Mouse (Mus musculus): ENCODE data around the gene Ap3b2. TPM values are rescaled to one million over a fixed set of nuclear protein-coding genes. Genes with fewer than 3 reads are reported as not detected.
A peak's percentile ranks its signal among the peaks of the same experiment; 100 is the strongest.

The Ap3b2 gene
- polyA plus RNA-seq (2016; fragmentation: Nextera tagmentation; extraction: Ambion mirVana) = 7.6 and 10.9 TPM in 2 replicates

DNA sequence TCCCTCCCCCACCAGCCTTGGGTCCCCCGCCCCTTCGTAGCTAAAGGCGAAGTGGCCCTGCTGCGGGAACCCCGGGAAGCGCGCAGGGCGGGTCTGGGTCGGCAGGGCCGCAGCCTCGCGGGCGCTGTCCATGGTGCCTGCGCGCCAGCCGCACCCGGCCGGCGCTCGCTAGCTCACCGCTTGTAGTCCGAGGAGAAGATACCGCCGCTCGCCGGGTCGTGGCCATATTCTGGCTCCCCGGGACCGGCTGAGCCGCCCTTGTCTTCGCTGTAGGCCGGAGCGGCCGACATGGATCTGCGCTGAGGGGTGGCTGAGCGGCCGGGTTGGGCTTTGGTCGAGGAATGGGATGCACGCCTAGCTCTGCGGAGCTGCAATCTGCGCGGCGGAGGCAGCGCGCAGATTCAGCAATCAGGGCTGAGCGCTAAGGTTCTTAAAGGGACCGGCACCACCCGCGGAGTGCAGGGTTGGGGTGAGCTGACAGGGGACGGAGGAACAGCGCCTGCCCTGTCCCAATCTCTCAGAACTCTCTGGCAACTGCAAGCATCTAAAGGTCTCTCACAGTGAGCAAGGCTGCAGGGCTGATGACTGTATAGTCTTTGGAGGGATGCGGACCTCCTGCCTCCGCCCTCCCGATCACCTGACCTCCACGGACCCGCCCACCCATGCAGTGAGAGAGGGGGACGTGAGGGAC lies at the start of gene Ap3b2:
TSS of gene Ap3b2 (minus strand) at position 595 of the 691 bp plus-strand sequence.
- WGBS = under 1% methylated on average over 57 of the region's 57 CpGs
- peak; percentile 70 for ATAC-seq (ENCODE audit: insufficient number of reproducible peaks, insufficient read depth, low FRiP score, low TSS enrichment)
- Histone ChIP-seq H3K4me2 (replicated peaks) (peak within 1 kb of the TSS; percentile 66), H3K4me1 (peaks cover 12% of the 10 kb centered on the region), H3K9ac (0 out of 2 replicates have a peak within 1 kb of the TSS, but pooled peaks have one; percentile 8), H3K9me3 (no peaks in the 10 kb centered on the region), H3K4me3 (peak within 1 kb of the TSS; percentile 39), H3K27me3 (peaks cover 29% of the 10 kb centered on the region), H3K27ac (no peak within 1 kb of the TSS), H3K36me3 (no peaks in the 10 kb centered on the region)

- WGBS = 80% methylated on average over 8 of the region's 8 CpGs
Observed at GRCm38 (mm10) chr7:81542934-81543333, 49.2 kb upstream of the Ap3b2 start.

GRCm38 (mm10) chr7:81541924-81542524 lies 48.3 kb upstream of the Ap3b2 start:
- H3K27me3 ChIP-seq = no peaks in the 10 kb centered on the region
- no peak overlapping the region for H3K4me2 ChIP-seq (replicated peaks)
- H3K9me3 ChIP-seq = no peaks in the 10 kb centered on the region
- no peaks in the 10 kb centered on the region for H3K4me1 ChIP-seq
- 83% methylated on average over 7 of the region's 7 CpGs for WGBS
- ATAC-seq (ENCODE audit: insufficient number of reproducible peaks, insufficient read depth, low FRiP score, low TSS enrichment) = no peak
- no peak overlapping the region for H3K4me3 ChIP-seq
- no peak overlapping the region for H3K27ac ChIP-seq
- no peak overlapping the region for H3K9ac ChIP-seq
- H3K36me3 ChIP-seq = no peaks in the 10 kb centered on the region

More at GRCm38 (mm10) chr7:81542934-81543333, 49.2 kb upstream of the Ap3b2 start:
- H3K27ac ChIP-seq = no peak overlapping the region
- no peak overlapping the region for H3K4me2 ChIP-seq (replicated peaks)
- no peaks in the 10 kb centered on the region for H3K36me3 ChIP-seq
- H3K4me1 ChIP-seq = no peaks in the 10 kb centered on the region
- no peaks in the 10 kb centered on the region for H3K27me3 ChIP-seq
- no peak overlapping the region for H3K9ac ChIP-seq
- H3K9me3 ChIP-seq = no peaks in the 10 kb centered on the region
- ATAC-seq (ENCODE audit: insufficient number of reproducible peaks, insufficient read depth, low FRiP score, low TSS enrichment) = no peak
- H3K4me3 ChIP-seq = no peak overlapping the region

DNA sequence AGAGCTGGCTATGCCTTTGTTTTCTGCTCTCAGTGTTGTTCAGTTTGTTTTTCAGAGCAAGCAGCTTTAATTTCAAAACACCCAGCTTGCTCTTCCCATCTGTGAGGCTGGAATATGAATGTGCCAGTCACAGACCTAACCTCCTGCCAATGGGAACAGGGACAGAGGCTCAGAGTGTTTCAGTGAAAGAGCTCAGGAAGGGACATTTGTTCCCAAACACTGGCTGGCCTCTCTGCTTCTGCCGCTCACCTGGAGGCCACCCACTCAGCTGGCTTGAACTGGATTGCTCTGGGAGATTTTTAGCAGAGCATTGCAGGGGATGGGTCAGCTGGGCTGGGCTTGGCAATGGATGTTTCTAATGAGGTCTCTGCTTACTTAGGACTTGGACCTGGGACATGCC lies 47.3 kb upstream of the Ap3b2 start:
- Histone ChIP-seq H3K27ac (no peak overlapping the region), H3K4me1 (no peaks in the 10 kb centered on the region), H3K4me3 (no peak overlapping the region), H3K36me3 (no peaks in the 10 kb centered on the region), H3K9me3 (no peaks in the 10 kb centered on the region), H3K9ac (no peak overlapping the region), H3K4me2 (replicated peaks) (no peak overlapping the region), H3K27me3 (no peaks in the 10 kb centered on the region)
- no peak for ATAC-seq (ENCODE audit: insufficient number of reproducible peaks, insufficient read depth, low FRiP score, low TSS enrichment)
- WGBS = 54% methylated on average over 1 of the region's 1 CpGs

DNA sequence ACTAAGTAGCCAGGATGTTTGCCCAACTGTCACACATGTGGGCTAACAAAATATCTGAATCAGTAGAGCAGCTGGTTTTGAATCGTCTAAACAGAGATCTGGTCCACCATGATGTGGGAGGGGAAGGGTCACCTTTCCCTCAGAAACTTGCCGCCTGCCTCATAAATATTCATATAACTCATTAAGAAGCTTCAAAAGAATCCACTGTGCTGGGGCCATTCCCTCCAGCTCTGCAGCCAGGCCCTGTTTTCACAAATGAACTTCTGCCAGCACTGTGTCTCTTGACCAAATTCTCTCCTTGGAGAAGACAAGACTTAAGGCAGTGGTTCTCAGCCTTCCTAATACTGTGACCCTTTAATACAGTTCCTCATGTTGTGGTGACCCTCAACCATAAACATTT lies 45.8 kb upstream of the Ap3b2 start:
- WGBS = 43% methylated on average over 2 of the region's 2 CpGs
- ATAC-seq (ENCODE audit: insufficient number of reproducible peaks, insufficient read depth, low FRiP score, low TSS enrichment) = no peak
- H3K4me2 ChIP-seq (replicated peaks) = no peak overlapping the region

DNA sequence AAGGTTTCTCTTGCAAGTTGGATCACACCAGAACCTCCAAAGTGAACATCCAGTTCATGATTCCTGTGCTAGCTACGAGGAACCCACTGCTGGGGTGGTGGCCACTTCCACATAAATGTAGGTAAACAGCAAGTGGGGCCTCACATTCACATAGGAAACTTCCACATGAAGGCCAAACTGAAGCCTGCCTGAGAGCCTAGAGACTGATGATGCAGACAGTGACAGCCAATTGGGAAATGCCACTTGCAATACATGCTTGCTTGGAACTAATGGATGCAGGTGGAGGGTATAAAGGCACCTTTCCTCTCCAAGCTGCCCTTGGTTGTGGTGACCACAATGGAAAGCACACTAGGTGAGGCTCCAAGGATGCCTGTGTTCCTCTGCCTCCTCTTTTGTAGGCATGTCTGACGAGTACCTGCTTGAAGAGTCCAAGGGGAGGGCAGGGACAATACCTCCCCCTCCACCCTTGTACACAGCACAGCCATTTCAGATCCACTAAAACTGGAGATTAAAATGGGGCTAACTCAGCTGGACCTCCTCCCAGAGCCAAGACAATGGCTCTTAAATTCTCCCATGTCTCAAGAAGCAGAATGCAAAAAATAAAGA lies 44.4 kb upstream of the Ap3b2 start:
- WGBS = 81% methylated on average over 2 of the region's 2 CpGs
- ATAC-seq (ENCODE audit: insufficient number of reproducible peaks, insufficient read depth, low FRiP score, low TSS enrichment) = no peak

More for the DNA sequence above, 45.8 kb upstream of the Ap3b2 start:
- no peak overlapping the region for H3K27ac ChIP-seq
- no peaks in the 10 kb centered on the region for H3K4me1 ChIP-seq
- H3K36me3 ChIP-seq = peaks cover 11% of the 10 kb centered on the region
- H3K27me3 ChIP-seq = no peaks in the 10 kb centered on the region
- H3K9me3 ChIP-seq = no peaks in the 10 kb centered on the region
- no peak overlapping the region for H3K4me3 ChIP-seq
- H3K9ac ChIP-seq = no peak overlapping the region

DNA sequence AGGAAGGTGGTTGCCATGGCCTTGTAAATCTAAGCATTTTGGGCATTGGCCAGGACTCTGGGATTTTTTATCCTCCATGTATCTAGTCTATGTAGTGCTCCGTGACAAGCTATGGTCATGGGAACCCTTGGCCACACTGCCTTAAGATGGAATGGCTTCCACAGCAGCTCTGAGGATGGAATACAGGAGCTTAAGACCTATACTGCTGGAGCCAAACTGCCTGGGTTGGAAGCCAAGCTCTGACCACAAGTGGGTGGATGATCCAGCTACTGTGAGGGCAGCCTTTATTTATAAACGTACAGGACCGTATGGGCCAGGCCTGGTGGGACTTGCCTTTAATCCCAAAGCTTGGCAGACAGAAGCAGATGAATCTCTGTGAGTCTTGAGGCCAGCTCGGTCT lies 42.8 kb upstream of the Ap3b2 start:
- Histone ChIP-seq H3K27me3 (no peaks in the 10 kb centered on the region), H3K36me3 (peaks cover 41% of the 10 kb centered on the region), H3K9me3 (0 out of 2 replicates have a peak, but pooled peaks cover 5% of the 10 kb centered on the region), H3K9ac (no peak overlapping the region), H3K4me3 (no peak overlapping the region), H3K27ac (no peak overlapping the region), H3K4me1 (no peaks in the 10 kb centered on the region), H3K4me2 (replicated peaks) (no peak overlapping the region)
- WGBS = 88% methylated on average over 4 of the region's 4 CpGs
- no peak for ATAC-seq (ENCODE audit: insufficient number of reproducible peaks, insufficient read depth, low FRiP score, low TSS enrichment)

More for the DNA sequence above, 44.4 kb upstream of the Ap3b2 start:
- Histone ChIP-seq H3K36me3 (peaks cover 24% of the 10 kb centered on the region), H3K4me3 (no peak overlapping the region), H3K27ac (no peak overlapping the region), H3K9ac (no peak overlapping the region), H3K4me1 (no peaks in the 10 kb centered on the region), H3K4me2 (replicated peaks) (no peak overlapping the region), H3K9me3 (0 out of 2 replicates have a peak, but pooled peaks cover 3% of the 10 kb centered on the region), H3K27me3 (no peaks in the 10 kb centered on the region)

DNA sequence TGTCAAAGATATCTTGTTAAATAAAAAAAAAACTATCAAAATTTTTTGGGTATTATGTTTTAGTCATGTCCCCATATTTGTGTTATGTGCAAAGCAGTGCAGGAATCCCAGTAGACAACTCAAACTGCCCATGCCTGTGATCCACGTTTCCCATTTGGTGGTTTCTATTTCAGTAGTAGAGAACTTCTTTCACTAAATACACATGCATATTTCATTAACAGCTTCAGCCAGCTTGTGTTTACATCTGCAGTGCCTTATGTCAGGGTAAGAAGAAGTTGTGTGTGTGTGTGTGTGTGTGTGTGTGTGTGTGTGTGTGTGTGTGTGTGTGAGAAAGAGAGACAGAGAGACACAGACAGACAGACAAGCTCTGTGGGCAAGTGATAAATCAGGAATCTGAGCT lies 37.7 kb upstream of the Ap3b2 start:
- Histone ChIP-seq H3K4me3 (no peak overlapping the region), H3K4me1 (no peaks in the 10 kb centered on the region), H3K4me2 (replicated peaks) (no peak overlapping the region), H3K9me3 (0 out of 2 replicates have a peak, but pooled peaks cover 5% of the 10 kb centered on the region), H3K36me3 (peaks cover 76% of the 10 kb centered on the region), H3K27ac (no peak overlapping the region), H3K9ac (no peak overlapping the region), H3K27me3 (no peaks in the 10 kb centered on the region)
- no peak for ATAC-seq (ENCODE audit: insufficient number of reproducible peaks, insufficient read depth, low FRiP score, low TSS enrichment)
- WGBS = 76% methylated on average over 1 of the region's 1 CpGs

DNA sequence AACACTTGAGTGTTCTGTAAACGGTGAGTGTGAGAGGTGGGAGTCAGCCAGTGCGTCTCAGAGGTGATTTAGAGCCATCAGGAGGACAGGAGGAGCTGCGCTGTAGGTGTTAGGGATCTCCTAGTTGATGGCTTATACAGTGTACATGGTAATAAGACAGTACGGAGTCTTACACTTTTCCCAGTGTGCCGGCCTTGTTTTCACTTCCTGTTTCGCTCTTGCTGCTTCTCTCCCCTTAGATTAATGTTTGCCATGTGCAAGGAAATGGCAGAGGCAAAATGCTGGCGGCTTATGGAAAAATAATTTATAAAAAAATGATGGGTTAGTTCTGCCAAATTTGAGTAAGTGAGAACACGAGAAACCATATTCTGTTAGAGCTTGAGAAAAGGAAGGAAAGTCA lies 35.2 kb upstream of the Ap3b2 start:
- Histone ChIP-seq H3K36me3 (peaks cover 73% of the 10 kb centered on the region), H3K4me2 (replicated peaks) (no peak overlapping the region), H3K27me3 (no peaks in the 10 kb centered on the region), H3K4me1 (peaks cover 11% of the 10 kb centered on the region), H3K27ac (no peak overlapping the region), H3K9ac (no peak overlapping the region), H3K9me3 (0 out of 2 replicates have a peak, but pooled peaks cover 5% of the 10 kb centered on the region), H3K4me3 (no peak overlapping the region)
- no peak for ATAC-seq (ENCODE audit: insufficient number of reproducible peaks, insufficient read depth, low FRiP score, low TSS enrichment)
- WGBS = 93% methylated on average over 8 of the region's 8 CpGs

DNA sequence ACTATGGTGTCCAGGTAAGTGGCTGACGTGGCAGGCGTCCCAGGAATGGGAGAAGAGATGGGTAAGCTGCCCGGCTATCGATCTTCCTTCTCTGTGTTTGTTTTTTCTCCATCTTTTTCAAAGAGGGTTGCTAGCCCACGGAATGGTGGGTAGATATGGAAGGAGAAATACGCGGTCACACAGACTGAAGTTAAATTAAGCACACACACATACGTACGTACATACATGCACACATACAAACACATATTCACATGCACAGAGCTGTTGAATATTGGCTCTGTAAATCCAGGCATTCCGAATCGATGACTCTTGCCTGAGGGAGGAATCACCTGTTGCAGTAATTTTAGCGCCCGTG lies 29.9 kb upstream of the Ap3b2 start:
- Histone ChIP-seq H3K4me2 (replicated peaks) (peak overlapping the region; percentile 86), H3K4me1 (peaks cover 14% of the 10 kb centered on the region), H3K27me3 (no peaks in the 10 kb centered on the region), H3K27ac (peak overlapping the region; percentile 92), H3K9me3 (no peaks in the 10 kb centered on the region), H3K36me3 (peaks cover 24% of the 10 kb centered on the region), H3K4me3 (peak overlapping the region; percentile 74), H3K9ac (peak overlapping the region; percentile 64)
- ATAC-seq (ENCODE audit: insufficient number of reproducible peaks, insufficient read depth, low FRiP score, low TSS enrichment) = no peak
- 14% methylated on average over 13 of the region's 13 CpGs for WGBS

GRCm38 (mm10) chr7:81523008-81523662 lies 29.4 kb upstream of the Ap3b2 start:
- Histone ChIP-seq H3K9ac (peak overlapping the region; percentile 64), H3K9me3 (no peaks in the 10 kb centered on the region), H3K36me3 (peaks cover 20% of the 10 kb centered on the region), H3K27ac (peak overlapping the region; percentile 92), H3K4me1 (peaks cover 14% of the 10 kb centered on the region), H3K4me2 (replicated peaks) (peak overlapping the region; percentile 86), H3K4me3 (peak overlapping the region; percentile 74), H3K27me3 (no peaks in the 10 kb centered on the region)
- under 1% methylated on average over 31 of the region's 31 CpGs for WGBS
- peak; percentile 94 for ATAC-seq (ENCODE audit: insufficient number of reproducible peaks, insufficient read depth, low FRiP score, low TSS enrichment)

Measured in embryonic facial prominence, embryonic 12.5 days (tissue).